Mouse (Mus musculus): ENCODE results near the gene Kcnj2. TPM values are rescaled to one million over a fixed set of nuclear protein-coding genes. Genes with fewer than 3 reads are reported as not detected.

Kcnj2 gene
- total RNA-seq, 4 experiments from 2014 or later: 43.3 to 55.5 (median 47.5) TPM

GRCm38 (mm10) chr11:111088812-111089211, 22.8 kb downstream of the Kcnj2 start:
- peak in 1 of 2 experiments; percentile 28 for DNase-seq (ENCODE audit: low spot score in 2 of 2)

- DNase-seq (ENCODE audit: low spot score in 2 of 2): no peak
These were observed 25.2 kb downstream of the Kcnj2 start for GRCm38 (mm10) chr11:111091117-111091516.

- DNase-seq (ENCODE audit: low spot score in 2 of 2): no peak
These were observed 27.0 kb downstream of the Kcnj2 start for GRCm38 (mm10) chr11:111092967-111093366.

- no peak for DNase-seq (ENCODE audit: low spot score in 2 of 2)
These were observed 30.6 kb downstream of the Kcnj2 start for GRCm38 (mm10) chr11:111096612-111097011.

GRCm38 (mm10) chr11:111100131-111100530, 34.2 kb downstream of the Kcnj2 start:
- no peak for DNase-seq (ENCODE audit: low spot score in 2 of 2)

GRCm38 (mm10) chr11:111100651-111101050, 34.7 kb downstream of the Kcnj2 start:
- no peak for DNase-seq (ENCODE audit: low spot score in 2 of 2)

- DNase-seq (ENCODE audit: low spot score in 2 of 2): no peak
These were observed 35.7 kb downstream of the Kcnj2 start for GRCm38 (mm10) chr11:111101620-111102176.

GRCm38 (mm10) chr11:111104422-111104821, 38.5 kb downstream of the Kcnj2 start:
- no peak for DNase-seq (ENCODE audit: low spot score in 2 of 2)

GRCm38 (mm10) chr11:111108130-111108529, 42.2 kb downstream of the Kcnj2 start:
- no peak for DNase-seq (ENCODE audit: low spot score in 2 of 2)

- DNase-seq (ENCODE audit: low spot score in 2 of 2): no peak
These were observed 55.5 kb downstream of the Kcnj2 start for GRCm38 (mm10) chr11:111121514-111121913.

GRCm38 (mm10) chr11:111123324-111123723, 57.4 kb downstream of the Kcnj2 start:
- no peak for DNase-seq (ENCODE audit: low spot score in 2 of 2)

- no peak for DNase-seq (ENCODE audit: low spot score in 2 of 2)
These were observed 60.0 kb downstream of the Kcnj2 start for GRCm38 (mm10) chr11:111125963-111126362.

Other genes starting within 250 kb of the Kcnj2 start
- gene Kcnj16, start 98.1 kb upstream of the Kcnj2 start, total RNA-seq (2022): not detected

Measured in gastrocnemius, adult 8-10 months (tissue).